ENCODE assay signal across 8 mouse cellular contexts in the genomic region with DNA sequence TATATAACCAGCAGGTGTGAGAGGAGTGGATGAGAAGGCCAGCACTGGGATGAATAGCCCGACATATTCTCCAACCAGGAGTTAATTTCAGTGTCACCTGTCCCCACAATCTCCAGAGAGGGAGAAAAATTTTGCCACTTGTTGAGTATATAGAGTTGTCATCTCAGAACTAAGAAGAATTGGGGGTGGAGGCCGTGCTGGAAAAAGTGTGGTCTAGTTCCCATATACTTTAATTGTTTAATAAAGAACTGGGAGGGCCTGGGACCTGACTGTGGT. TPM values are rescaled to one million over a fixed set of nuclear protein-coding genes. Genes with fewer than 3 reads are reported as not detected.
DNase-seq lines count a peak whose midpoint lies in the region; ATAC-seq and TF ChIP-seq lines count a peak whose summit lies in the region.

No protein-coding gene starts in this region.

- no peak for TF ChIP-seq POLR2A in ES-Bruce4 (IDR thresholded peaks at IDR 0.05; ENCODE audit: insufficient read depth, low read length)

- ATAC-seq in heart, embryonic 13.5 days (ENCODE audit: extremely low read depth, insufficient number of reproducible peaks, low FRiP score, low TSS enrichment), result no peak
- no peak for ATAC-seq in forebrain, embryonic 16.5 days
- no peak for ATAC-seq in liver, postnatal 0 days

- H3K4me1 ChIP-seq in heart, embryonic 13.5 days, result peaks cover 21% of the 10 kb centered on the region
- H3K4me1 ChIP-seq in ES-Bruce4 (ENCODE audit: control insufficient read depth, insufficient read depth, low read length), result no peaks in the 10 kb centered on the region
- H3K4me1 ChIP-seq in forebrain, embryonic 16.5 days (replicated peaks; ENCODE audit: control insufficient read depth, insufficient read depth, low read length), result peaks cover 12% of the 10 kb centered on the region
- peaks cover 11% of the 10 kb centered on the region; the same call in 1 of the 2 replicates for H3K4me1 ChIP-seq in liver, postnatal 0 days (ENCODE audit: insufficient read depth)

- no peak for TF ChIP-seq CTCF in ES-Bruce4 (IDR thresholded peaks at IDR 0.05; ENCODE audit: low read depth, low read length)
- TF ChIP-seq CTCF in liver, postnatal 0 days (IDR thresholded peaks at IDR 0.05; ENCODE audit: low read depth), result no peak

- H3K9me3 ChIP-seq in heart, embryonic 13.5 days, result no peaks in the 10 kb centered on the region
- H3K9me3 ChIP-seq in ES-Bruce4 (replicated peaks; ENCODE audit: control insufficient read depth, insufficient read depth, low read length, poor library complexity, severe bottlenecking), result no peaks in the 10 kb centered on the region
- H3K9me3 ChIP-seq in forebrain, embryonic 16.5 days (ENCODE audit: control insufficient read depth, low read length), result no peaks in the 10 kb centered on the region
- H3K9me3 ChIP-seq in liver, postnatal 0 days (ENCODE audit: low read length), result no peaks in the 10 kb centered on the region

- H3K36me3 ChIP-seq in heart, embryonic 13.5 days, result peaks cover 51% of the 10 kb centered on the region
- H3K36me3 ChIP-seq in ES-Bruce4 (ENCODE audit: control insufficient read depth, insufficient read depth, low read length, poor library complexity, severe bottlenecking), result peaks cover 27% of the 10 kb centered on the region
- peaks cover 24% of the 10 kb centered on the region; the same call in 1 of the 2 replicates for H3K36me3 ChIP-seq in forebrain, embryonic 16.5 days (ENCODE audit: control insufficient read depth, insufficient read depth)
- H3K36me3 ChIP-seq in liver, postnatal 0 days (replicated peaks; ENCODE audit: insufficient read depth, low read length), result peaks cover 41% of the 10 kb centered on the region

- H3K27me3 ChIP-seq in heart, embryonic 13.5 days (replicated peaks), result no peaks in the 10 kb centered on the region
- no peaks in the 10 kb centered on the region for H3K27me3 ChIP-seq in ES-Bruce4 (ENCODE audit: control insufficient read depth, insufficient read depth, low read length, poor library complexity, severe bottlenecking)
- no peaks in the 10 kb centered on the region for H3K27me3 ChIP-seq in forebrain, embryonic 16.5 days (replicated peaks; ENCODE audit: control insufficient read depth, insufficient read depth, low read length)
- H3K27me3 ChIP-seq in liver, postnatal 0 days (ENCODE audit: insufficient read depth, low read length), result no peaks in the 10 kb centered on the region

- no peak for DNase-seq in heart, adult 18-20 months
- DNase-seq in liver, postnatal 0 days, result no peak
- DNase-seq in ovary, postnatal 14 days (ENCODE audit: low spot score), result no peak
- DNase-seq in Muller cell, postnatal 12 days (ENCODE audit: inconsistent ontology term), result no peak
- DNase-seq in thymus, postnatal 0 days (ENCODE audit: low spot score), result no peak

- peak overlapping the region; percentile 82 for H3K4me2 ChIP-seq in heart, embryonic 13.5 days
- H3K4me2 ChIP-seq in forebrain, embryonic 16.5 days (ENCODE audit: low read length), result peak overlapping the region; percentile 54
- H3K4me2 ChIP-seq in liver, postnatal 0 days (ENCODE audit: low read depth, low read length), result peak overlapping the region; percentile 89

- no peak for TF ChIP-seq EP300 in ES-Bruce4 (IDR thresholded peaks at IDR 0.05; ENCODE audit: insufficient read depth, low read depth, low read length)
- TF ChIP-seq EP300 in liver, postnatal 0 days (IDR thresholded peaks at IDR 0.05; ENCODE audit: low read depth), result no peak

- peak overlapping the region; percentile 62 for H3K27ac ChIP-seq in heart, embryonic 13.5 days (replicated peaks)
- H3K27ac ChIP-seq in ES-Bruce4 (ENCODE audit: insufficient read depth, low read length), result no peak overlapping the region
- no peak overlapping the region for H3K27ac ChIP-seq in forebrain, embryonic 16.5 days (ENCODE audit: low read length)
- peak overlapping the region; percentile 58; the same call in 1 of the 2 replicates for H3K27ac ChIP-seq in liver, postnatal 0 days (ENCODE audit: low read depth)

- peak overlapping the region; percentile 93 for H3K4me3 ChIP-seq in heart, embryonic 13.5 days
- H3K4me3 ChIP-seq in ES-Bruce4 (ENCODE audit: low read depth, low read length), result peak overlapping the region; percentile 90
- H3K4me3 ChIP-seq in forebrain, embryonic 16.5 days (replicated peaks; ENCODE audit: low read length), result peak overlapping the region; percentile 80
- H3K4me3 ChIP-seq in liver, postnatal 0 days (ENCODE audit: low read depth, low read length), result peak overlapping the region; percentile 71

- 22% methylated on average over 2 of the region's 2 CpGs for WGBS in heart, embryonic 13.5 days
- WGBS in forebrain, embryonic 16.5 days, result 16% methylated on average over 2 of the region's 2 CpGs
- 11% methylated on average over 2 of the region's 2 CpGs for WGBS in liver, postnatal 0 days (ENCODE audit: insufficient replicate concordance)

- H3K9ac ChIP-seq in heart, embryonic 13.5 days, result peak overlapping the region; percentile 96
- peak overlapping the region; percentile 84 for H3K9ac ChIP-seq in ES-Bruce4 (ENCODE audit: low read depth, poor library complexity, severe bottlenecking)
- H3K9ac ChIP-seq in forebrain, embryonic 16.5 days (replicated peaks; ENCODE audit: low read depth, low read length), result peak overlapping the region; percentile 84
- peak overlapping the region; percentile 84 for H3K9ac ChIP-seq in liver, postnatal 0 days (replicated peaks)

RNA-seq across cellular contexts. Expression of gene Tmem214, which starts 2.3 kb away (rescaled TPM):
- polyA plus RNA-seq in heart, embryonic 13.5 days (2015; fragmentation: Nextera tagmentation; extraction: Ambion mirVana), result 66.8 and 68.0 TPM in 2 replicates
- 10 to 100 TPM; 34.4 to 38.6 TPM for total RNA-seq in heart, adult 18-20 months (2021)
- polyA plus RNA-seq in ES-Bruce4 (2011; ENCODE audit: insufficient read depth, insufficient read length, low read depth, missing spikeins), result 50.4 and 56.3 TPM in 2 replicates
- polyA plus RNA-seq in forebrain, embryonic 16.5 days (2015; fragmentation: Nextera tagmentation; extraction: Ambion mirVana), result 50.6 and 52.7 TPM in 2 replicates
- polyA plus RNA-seq in liver, postnatal 0 days (2015; fragmentation: Nextera tagmentation; extraction: Ambion mirVana), result 32.1 and 33.0 TPM in 2 replicates
- 41.7 TPM in 2 replicates for polyA plus RNA-seq in thymus, postnatal 0 days (2015; fragmentation: Nextera tagmentation; extraction: Ambion mirVana)

RNA-seq across cellular contexts. Expression of gene Agbl5, which starts 18.4 kb away (rescaled TPM):
- 9.9 and 11.5 TPM in 2 replicates for polyA plus RNA-seq in heart, embryonic 13.5 days (2015; fragmentation: Nextera tagmentation; extraction: Ambion mirVana)
- total RNA-seq in heart, adult 18-20 months (2021), result 1 to 10 TPM; 7.2 to 7.3 TPM
- 22.0 and 22.3 TPM in 2 replicates for polyA plus RNA-seq in ES-Bruce4 (2011; ENCODE audit: insufficient read depth, insufficient read length, low read depth, missing spikeins)
- polyA plus RNA-seq in forebrain, embryonic 16.5 days (2015; fragmentation: Nextera tagmentation; extraction: Ambion mirVana), result 22.7 and 23.3 TPM in 2 replicates
- polyA plus RNA-seq in liver, postnatal 0 days (2015; fragmentation: Nextera tagmentation; extraction: Ambion mirVana), result 3.1 and 3.2 TPM in 2 replicates
- 13.3 and 15.9 TPM in 2 replicates for polyA plus RNA-seq in thymus, postnatal 0 days (2015; fragmentation: Nextera tagmentation; extraction: Ambion mirVana)

RNA-seq across cellular contexts. Expression of gene Ost4, which starts 37.5 kb away (rescaled TPM):
- polyA plus RNA-seq in heart, embryonic 13.5 days (2015; fragmentation: Nextera tagmentation; extraction: Ambion mirVana), result 421 and 441 TPM in 2 replicates
- total RNA-seq in heart, adult 18-20 months (2021), result 100 to 1,000 TPM; 146 to 159 TPM
- polyA plus RNA-seq in ES-Bruce4 (2011; ENCODE audit: insufficient read depth, insufficient read length, low read depth, missing spikeins), result 193 and 216 TPM in 2 replicates
- polyA plus RNA-seq in forebrain, embryonic 16.5 days (2015; fragmentation: Nextera tagmentation; extraction: Ambion mirVana), result 216 and 217 TPM in 2 replicates
- 263 and 277 TPM in 2 replicates for polyA plus RNA-seq in liver, postnatal 0 days (2015; fragmentation: Nextera tagmentation; extraction: Ambion mirVana)
- polyA plus RNA-seq in thymus, postnatal 0 days (2015; fragmentation: Nextera tagmentation; extraction: Ambion mirVana), result 396 and 461 TPM in 2 replicates

RNA-seq across cellular contexts. Expression of gene Emilin1, which starts 43.1 kb away (rescaled TPM):
- 166 and 168 TPM in 2 replicates for polyA plus RNA-seq in heart, embryonic 13.5 days (2015; fragmentation: Nextera tagmentation; extraction: Ambion mirVana)
- 10 to 100 TPM; 14.2 to 16.9 TPM for total RNA-seq in heart, adult 18-20 months (2021)
- polyA plus RNA-seq in ES-Bruce4 (2011; ENCODE audit: insufficient read depth, insufficient read length, low read depth, missing spikeins), result 2.5 and 3.2 TPM in 2 replicates
- 13.5 and 20.5 TPM in 2 replicates for polyA plus RNA-seq in forebrain, embryonic 16.5 days (2015; fragmentation: Nextera tagmentation; extraction: Ambion mirVana)
- polyA plus RNA-seq in liver, postnatal 0 days (2015; fragmentation: Nextera tagmentation; extraction: Ambion mirVana), result 25.3 and 30.9 TPM in 2 replicates
- polyA plus RNA-seq in thymus, postnatal 0 days (2015; fragmentation: Nextera tagmentation; extraction: Ambion mirVana), result 47.0 and 47.5 TPM in 2 replicates

RNA-seq across cellular contexts. Expression of gene Khk, which starts 51.2 kb away (rescaled TPM):
- 10.2 and 11.7 TPM in 2 replicates for polyA plus RNA-seq in heart, embryonic 13.5 days (2015; fragmentation: Nextera tagmentation; extraction: Ambion mirVana)
- total RNA-seq in heart, adult 18-20 months (2021), result 10 to 100 TPM; 27.1 to 28.5 TPM
- polyA plus RNA-seq in ES-Bruce4 (2011; ENCODE audit: insufficient read depth, insufficient read length, low read depth, missing spikeins), result 12.9 and 14.0 TPM in 2 replicates
- polyA plus RNA-seq in forebrain, embryonic 16.5 days (2015; fragmentation: Nextera tagmentation; extraction: Ambion mirVana), result 6.3 and 7.7 TPM in 2 replicates
- polyA plus RNA-seq in liver, postnatal 0 days (2015; fragmentation: Nextera tagmentation; extraction: Ambion mirVana), result 56.9 and 57.7 TPM in 2 replicates
- polyA plus RNA-seq in thymus, postnatal 0 days (2015; fragmentation: Nextera tagmentation; extraction: Ambion mirVana), result 31.7 and 32.5 TPM in 2 replicates

Comparison
In these comparisons a context has a peak if more than half of its experiments do, and no peak if none do; other contexts are left out.
1. H3K27ac ChIP-seq: peak in heart, embryonic 13.5 days (single experiment) and liver, postnatal 0 days (single experiment); none in ES-Bruce4 (single experiment) and forebrain, embryonic 16.5 days (single experiment).
2. Peak in every context shown above with its lines, with median percentiles within 50 percentile points of each other: H3K4me2 ChIP-seq, H3K4me3 ChIP-seq and H3K9ac ChIP-seq.